Mouse (Mus musculus): ENCODE results near the gene Lysmd3.
"Not testable (repeated sequence)": the region's sequence is repeated elsewhere in the genome, so short reads cannot be mapped to it uniquely, and the experiment has no call there.

Lysmd3 gene

DNA sequence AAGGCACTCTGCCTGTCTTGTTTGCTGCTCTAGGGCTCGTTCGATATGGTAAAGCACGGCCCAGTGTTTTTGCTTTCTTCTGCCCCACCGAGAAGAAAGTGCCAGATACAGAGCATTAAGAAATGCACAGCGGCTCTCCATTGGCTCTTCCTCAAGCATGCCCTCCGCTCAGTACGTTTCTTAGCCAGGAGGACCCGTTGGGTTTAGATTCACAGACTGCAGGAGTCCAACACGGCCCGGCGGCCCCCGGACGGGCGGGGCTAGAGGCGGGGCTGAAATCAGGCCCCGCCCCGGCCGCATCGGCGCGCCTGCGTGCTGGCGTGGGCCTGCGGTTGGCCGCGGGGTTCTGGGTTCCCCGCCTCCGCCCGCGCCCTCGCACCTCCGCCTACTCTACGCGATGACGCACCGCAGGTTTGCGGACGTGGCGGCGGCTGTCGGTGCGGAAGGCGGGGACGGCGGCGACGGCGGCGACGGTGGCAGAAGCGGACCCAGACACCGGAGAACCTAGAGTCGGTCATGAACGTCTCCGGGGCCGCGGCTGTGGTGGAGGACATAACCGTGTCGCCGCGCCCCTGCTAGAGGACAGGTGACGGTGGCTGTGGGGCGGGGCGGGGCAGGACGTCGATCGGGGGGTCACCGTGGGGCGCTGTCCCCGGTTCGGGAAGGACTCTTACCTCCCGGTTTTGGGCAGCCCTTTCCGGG, at the start of gene Lysmd3:
Gene Lysmd3 (plus strand): TSS at position 313 of the 702 bp plus-strand sequence.
- peak; percentile 96 for DNase-seq (ENCODE audit: low read depth, low spot score)

DNA sequence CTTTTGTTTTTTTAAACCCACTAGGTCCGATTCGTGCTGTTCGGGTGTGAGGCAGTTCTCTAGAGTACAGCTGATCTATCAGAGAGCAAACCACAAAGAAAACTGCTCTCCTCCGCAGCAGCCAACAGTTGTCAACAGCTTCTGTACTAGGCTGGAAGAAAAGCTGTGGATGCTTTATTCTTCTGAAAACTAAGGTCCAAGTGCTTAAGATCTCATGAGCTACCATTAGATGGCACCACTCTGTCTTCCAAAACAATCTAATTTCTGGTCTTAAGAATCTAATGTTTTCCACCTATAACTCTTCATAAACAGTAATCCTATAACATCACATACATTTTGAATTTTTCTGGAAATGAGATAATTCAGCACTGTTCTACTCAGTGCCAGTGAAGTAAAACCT, 47.1 kb upstream of the Lysmd3 start:
- DNase-seq (ENCODE audit: low read depth, low spot score) = no peak

DNA sequence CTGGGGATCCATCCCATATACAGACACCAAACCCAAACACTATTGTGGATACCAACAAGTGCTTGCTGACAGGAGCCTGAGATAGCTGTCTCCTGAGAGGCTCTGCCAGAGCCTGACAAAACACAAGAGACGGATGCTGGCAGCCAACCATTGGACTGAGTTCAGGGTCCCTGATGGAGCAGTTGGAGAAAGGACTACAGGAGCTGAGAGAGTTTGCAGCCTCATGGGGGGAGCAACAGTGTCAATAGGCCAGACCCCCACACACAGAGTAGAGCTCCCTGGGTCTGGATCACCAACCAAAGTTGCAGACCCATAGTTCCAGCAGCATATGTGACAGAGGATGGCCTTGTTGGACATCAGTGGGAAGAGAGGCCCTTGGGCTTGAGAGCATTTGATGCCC, 29.6 kb upstream of the Lysmd3 start:
- DNase-seq (ENCODE audit: low read depth, low spot score) = not testable (repeated sequence)

DNA sequence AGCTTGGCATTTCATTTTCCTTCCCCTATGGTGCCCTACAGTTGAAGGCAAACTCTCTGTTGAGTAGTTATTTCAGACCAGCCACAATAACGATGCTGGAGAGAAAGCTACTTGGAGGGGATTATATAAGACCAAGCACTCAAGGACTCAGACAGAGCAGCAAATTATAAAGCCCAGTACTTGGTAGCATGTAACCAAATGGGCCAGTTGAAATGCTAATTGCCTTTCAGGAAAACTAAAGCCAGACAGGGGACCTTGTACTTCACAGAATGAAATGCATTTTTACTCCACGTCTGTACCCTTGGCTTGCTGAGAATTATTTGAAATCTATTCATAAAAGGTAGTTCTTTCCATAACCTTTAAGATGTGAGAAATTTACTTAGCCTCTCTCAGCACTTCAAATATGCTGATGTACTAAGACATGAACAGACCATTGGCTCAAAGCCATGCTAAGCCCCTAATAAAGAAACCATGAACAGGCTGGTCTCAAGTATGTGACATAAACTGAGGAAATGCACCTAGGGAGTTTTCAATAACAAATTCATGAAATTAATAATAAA, 28.8 kb upstream of the Lysmd3 start:
- no peak for DNase-seq (ENCODE audit: low read depth, low spot score)

DNA sequence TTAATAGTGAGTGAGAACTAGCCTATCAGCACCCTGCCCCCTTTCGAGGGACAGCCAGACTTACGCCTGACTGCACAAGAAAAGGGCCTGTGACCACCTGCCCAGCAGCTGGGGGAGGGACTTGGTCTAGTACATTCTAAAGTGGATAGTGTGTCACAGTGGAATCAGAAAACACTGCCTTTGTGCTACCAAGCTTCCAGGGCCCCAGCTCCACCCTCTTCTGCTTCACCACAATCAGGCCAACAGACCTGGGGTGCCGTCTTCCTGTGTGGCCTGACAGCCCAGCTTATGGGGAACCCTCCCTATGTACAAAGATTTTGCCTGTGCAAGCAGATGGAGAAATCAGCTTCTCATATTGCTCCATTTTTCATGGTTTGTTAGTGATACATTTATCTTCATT, 28.1 kb upstream of the Lysmd3 start:
- no peak for DNase-seq (ENCODE audit: low read depth, low spot score)

DNA sequence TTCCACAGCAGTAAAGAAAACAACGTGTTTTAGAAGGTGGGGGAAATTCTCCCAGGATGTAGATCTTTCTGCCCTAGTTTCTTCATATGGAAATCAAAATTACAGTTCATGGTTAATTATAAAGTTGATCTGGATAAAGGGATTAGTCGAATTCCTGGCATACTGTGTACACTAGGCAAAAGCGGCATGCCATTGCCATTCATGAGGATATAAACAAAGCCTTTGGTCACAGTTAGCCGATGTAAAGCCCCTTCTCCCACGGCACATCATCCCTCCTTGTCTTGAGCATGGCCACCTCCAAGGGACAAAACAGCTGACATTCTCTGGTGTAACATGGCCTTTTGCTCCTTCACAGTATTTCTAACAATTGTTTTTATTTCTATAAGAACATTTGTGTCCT, 26.9 kb upstream of the Lysmd3 start:
- DNase-seq (ENCODE audit: low read depth, low spot score) = no peak

DNA sequence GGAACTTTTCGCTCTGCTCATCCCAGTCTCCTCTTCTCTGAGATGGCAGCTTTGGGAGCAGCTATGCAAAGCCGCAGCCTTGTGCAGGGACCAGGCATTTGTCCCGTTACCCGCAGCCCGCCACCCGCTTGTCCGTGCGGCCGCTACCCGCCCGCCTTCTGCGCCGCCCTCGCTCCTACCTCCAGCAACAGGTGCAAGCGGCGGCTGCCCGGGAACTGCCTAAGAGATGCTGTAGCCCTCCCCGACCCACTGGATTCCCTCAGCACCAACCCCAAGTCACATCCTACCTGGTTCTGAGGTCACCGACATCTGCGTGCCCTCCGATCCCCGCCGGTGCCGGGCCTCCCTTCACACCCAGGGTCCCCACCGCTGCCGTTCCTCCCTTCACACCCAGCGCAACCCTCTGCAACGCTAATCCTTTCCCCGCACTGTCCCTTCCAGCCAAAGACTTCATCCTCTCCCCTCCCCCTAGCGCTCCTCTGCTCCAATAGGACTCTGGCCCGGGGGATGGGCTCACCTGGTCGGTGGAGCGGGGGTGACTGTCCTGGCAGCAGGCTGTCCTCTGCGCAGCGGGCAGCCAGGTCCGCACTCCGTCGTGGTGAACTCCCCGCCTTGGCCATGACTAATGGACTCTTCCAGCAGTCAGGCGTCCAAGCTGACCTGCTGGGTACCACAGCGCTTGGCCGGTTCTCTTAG, 24.6 kb upstream of the Lysmd3 start, which contains the start of gene Adgrv1:
Gene Adgrv1 (minus strand): TSS at position 435 of the 696 bp plus-strand sequence.
- DNase-seq (ENCODE audit: low read depth, low spot score) = no peak

DNA sequence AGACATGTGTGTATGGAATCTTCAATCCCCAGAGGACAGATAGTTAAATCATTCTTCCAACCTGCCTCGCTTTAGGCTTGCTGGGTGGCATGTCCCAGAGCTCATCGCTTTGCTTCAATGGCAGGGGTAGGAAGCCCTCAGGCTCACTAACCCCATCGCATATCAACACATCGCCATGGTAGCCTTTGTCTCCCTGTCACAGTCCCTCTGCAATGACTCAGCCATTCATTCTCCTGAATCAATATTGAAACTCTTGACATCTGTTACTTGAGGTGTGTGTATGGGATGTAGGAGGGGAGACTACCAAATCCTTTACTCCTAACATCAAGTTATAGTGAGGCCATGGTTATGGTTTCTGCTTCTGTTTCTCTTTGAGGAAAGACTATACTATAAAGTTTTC, 17.8 kb upstream of the Lysmd3 start:
- no peak for DNase-seq (ENCODE audit: low read depth, low spot score)

DNA sequence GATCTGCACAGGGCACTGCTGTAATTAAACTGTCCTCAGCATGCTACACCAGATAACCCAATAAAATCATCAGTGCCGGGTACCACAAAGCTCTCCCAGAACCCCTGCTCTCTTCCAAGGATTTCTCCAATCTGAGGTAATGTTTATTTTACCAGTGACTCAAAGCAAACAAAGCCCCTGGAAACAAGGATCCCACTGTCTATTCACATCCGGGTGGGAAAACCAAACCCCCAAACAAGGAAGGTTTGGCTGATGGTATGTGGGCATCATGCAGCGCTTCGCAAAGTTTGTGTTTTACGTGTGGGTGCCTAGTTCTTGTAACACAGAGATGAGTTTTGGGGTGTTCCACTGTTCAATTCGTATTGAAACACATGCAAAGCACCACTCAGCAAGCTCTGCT, 16.6 kb upstream of the Lysmd3 start:
- DNase-seq (ENCODE audit: low read depth, low spot score) = no peak

DNA sequence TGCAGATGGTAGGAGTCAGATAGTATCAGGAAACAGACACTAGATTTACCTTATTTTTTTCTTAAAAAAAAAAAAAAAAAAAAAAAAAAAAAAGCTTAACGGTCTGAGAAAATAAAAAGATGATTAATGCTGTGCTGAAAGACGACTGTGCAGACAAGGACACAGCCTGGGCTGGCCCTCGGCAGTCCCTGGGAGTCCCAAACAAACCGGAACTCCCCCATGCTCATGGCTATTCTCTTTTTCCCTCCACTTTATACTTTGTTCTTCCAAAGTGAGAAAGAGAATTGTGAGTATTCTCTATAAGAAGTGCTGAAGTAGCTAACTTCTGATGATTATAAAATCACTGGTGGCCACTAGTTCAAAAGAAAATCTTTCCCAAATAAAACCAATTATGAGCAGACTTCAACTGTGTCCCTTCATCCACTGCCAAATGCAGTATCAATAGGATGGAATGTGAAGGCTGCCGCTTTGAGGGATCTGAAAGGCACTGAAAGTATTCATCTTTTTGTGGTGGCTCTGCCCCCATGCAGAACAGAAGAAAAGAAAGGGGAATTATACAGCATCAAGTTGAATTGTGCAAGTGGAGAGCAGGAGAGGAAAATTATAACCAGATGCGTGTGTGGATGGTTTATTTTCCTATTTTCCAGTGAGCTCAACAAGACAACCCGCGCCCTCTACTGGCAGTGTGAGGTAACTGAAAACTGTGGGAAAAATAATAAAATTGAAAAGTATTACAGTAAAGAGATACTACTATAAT, 16.0 kb upstream of the Lysmd3 start:
- DNase-seq (ENCODE audit: low read depth, low spot score) = peak; percentile 71

DNA sequence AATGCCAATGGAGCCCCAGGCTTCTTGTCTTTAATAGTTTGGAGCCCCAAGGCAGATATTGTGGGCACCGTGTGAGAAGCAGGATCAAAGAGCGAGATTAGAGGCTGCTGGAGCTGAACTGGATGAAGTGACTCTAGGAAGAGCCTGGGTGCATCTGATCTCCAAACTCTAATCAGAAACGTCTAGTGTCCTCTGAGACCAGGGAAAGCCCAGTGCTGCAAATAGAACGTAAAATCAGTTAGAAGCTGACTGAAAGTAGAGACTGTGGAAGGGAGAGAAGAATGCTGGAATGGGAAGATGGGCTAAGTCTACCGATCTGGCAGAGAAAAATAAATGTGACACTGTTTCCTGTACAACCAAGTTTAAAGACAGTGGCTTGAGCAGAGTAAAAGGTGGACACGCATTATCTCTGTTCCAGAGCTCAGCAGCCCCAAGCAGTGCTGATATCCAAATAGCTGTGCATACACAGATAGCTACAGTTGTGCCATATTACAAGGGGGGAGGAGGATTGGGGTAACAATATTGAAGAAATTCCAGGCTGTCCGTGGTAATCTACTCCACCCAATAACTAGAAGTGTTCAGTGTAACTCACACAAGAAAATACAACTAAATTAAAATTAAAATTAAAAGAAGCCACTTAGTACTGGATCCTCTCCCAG, 14.8 kb upstream of the Lysmd3 start:
- DNase-seq (ENCODE audit: low read depth, low spot score) = no peak

DNA sequence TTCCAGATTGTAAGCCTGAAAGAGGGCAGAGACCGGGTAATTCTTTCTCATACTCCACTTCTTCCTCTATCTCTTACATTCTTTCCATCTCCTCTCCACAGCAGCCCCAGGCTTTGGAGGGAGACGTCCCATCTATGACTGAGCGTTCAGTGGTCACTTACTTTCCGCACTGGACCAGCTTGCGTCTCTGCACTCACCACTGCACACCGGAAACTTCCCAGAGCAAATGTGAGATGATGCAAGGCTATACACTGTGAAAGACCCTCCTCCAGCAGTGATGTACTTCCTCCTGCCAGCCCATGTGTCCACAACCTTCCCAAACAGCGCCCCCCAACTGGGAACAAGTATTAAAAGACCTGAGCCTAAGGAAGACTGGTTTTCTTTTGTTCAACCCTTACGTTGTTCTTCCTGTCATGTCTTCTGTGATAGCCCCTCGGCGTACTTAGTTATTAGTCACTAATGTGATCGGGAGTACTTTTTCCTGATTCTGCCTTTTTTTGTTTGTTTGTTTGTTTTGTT, 13.4 kb upstream of the Lysmd3 start:
- DNase-seq (ENCODE audit: low read depth, low spot score) = no peak

DNA sequence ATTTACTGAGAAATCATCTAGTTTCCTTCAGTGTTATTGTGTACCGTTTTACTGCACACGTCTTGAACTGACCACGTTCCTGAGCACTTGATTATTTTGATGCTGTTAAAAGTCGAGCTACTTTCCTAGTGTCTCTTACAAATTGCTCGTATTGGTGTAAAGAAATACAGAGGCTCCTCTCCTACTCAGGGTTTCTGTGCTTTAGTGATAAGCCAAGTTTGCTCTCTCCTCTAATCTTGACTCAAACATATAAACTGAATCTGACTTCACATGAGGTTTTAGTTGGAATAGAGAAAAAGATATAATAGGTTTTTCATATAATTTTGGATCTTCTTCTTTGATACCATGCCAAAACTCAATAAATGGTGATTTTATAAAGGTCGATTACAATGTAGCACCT, 11.1 kb upstream of the Lysmd3 start:
- no peak for DNase-seq (ENCODE audit: low read depth, low spot score)

DNA sequence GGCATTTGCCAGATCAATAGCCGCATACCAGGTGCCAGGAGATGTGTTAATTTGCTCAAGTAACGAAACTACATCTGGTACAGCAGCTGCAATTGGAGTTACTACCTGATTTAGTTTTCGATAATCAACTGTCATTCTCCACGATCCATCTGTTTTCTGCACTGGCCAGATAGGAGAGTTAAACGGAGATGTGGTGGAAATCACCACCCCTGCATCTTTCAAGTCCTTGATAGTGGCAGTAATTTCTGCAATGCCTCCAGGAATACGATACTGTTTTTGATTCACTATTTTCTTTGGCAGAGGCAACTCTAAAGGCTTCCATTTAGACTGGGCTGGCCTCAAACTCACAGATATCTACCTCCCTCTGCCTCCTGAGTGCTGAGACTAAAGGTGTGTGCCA, 7.1 kb upstream of the Lysmd3 start:
- DNase-seq (ENCODE audit: low read depth, low spot score) = not testable (repeated sequence)

DNA sequence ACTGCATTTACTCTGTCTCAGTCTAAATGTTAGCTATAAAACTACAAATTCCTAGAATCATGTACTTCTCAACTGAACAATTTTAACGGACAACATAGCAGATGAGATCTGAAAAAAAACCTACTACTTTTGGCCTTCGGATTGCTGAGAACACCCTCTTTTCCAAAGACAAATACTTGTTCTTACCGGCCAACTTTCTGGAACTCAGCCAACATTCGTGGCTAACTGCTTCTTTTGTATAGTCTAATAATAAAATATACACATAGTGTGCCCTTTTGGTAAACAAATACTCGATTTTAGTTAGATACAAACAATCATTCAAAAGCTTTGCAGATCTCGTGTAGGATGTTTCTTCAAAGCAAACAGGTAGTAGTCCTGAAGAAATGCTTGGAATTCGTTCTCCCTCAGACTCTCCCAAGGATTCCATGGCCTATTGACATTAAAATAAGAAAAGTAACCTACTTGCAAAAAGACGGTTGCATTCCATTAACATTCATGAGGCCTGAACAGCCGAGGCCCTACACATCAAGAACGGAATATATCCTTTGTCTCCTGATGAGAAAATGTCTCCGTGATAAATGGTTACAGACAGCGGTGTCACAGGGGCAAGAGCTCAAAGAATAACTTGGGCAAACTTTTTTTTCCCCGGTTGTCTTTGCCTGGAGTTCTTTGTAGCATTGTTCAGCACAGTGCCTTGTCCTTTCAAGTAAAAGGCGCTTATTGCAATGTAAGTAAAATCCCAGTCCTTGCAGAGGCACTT, 1.2 kb upstream of the Lysmd3 start:
- DNase-seq (ENCODE audit: low read depth, low spot score) = no peak

DNA sequence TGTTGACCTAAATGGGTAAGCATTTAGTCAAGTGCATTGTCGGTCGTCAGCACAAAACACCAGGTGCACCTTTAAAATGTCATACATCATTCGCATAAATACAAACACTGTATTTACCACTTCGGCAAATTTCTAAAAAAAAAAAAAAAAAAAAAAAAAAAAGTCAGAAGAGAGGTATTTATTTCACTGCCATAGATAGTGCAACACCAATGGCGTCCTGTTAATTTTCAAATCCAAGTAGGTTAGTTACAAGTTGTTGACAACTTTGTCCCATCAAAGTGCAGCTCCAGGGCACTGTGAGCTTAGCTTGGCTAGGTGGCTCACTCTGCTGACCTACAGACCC, 484 bp upstream of the Lysmd3 start:
- DNase-seq (ENCODE audit: low read depth, low spot score) = no peak

DNA sequence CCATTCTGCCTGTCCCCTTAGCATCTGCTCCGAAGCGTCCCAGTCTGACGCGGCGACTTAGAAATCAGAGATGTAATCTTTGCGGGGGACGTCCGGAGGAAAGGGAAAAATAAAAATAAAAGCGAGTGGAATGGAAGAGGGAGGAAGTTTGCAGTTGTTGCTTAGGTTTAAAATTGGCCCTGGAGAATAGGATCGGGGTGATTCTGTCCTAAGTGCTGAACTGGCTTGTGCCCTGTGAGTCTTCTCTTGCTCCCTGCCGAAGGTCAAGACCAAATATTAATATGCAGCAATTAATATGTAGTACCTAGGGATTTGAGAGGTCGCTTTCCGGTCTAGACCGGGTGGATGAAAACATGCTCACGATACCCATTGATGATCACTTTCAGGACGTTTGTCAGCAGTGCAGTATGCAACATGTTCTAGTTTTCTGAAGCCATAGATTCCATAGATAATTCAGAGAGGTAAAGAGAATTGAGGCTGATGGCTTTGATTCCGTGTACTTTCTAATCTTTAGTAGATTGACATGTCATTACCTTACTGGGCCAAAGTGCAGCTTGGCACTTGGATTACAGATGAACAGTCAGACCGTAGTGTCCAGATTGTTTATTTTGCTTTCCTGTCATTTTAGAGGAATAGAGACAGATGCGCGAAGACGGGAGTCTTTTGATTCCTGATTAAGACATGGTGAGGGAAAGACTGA, 740 bp downstream of the Lysmd3 start:
- peak; percentile 43 for DNase-seq (ENCODE audit: low read depth, low spot score)

DNA sequence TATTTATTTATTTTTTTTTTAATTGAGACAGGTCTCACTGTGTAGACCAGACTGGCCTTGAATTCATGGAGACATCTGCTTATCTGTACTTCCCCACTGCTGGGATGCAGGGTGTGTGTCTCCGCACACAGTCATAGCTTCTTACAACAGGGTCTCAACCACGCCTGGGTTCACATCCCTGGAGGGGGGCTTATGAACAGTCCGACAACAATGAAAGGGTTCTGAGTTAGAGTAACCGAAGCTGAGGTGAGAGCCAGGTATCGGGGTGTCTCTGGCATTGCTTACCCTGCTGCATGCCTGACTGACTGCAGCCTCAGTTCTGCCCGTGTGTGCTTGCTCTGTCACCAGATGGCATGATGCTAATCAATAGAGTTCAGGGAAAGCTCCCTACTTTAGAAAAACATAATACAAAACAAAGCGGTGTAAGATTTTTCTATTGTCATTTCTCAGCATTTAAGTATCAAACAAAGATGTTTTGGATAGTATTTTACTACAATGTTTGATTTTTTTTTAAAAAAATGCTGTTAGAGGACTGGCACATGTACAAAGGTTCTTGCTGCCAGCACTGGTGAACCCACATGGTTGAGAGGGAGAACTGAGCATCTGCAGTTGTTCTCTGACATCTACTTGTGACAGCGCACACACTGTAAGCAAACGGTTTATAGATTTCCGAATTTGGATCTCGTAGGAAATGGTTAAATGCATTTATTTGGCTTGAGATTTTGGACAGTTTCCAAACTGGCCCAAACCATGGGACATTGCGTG, 6.3 kb downstream of the Lysmd3 start:
- no peak for DNase-seq (ENCODE audit: low read depth, low spot score)

DNA sequence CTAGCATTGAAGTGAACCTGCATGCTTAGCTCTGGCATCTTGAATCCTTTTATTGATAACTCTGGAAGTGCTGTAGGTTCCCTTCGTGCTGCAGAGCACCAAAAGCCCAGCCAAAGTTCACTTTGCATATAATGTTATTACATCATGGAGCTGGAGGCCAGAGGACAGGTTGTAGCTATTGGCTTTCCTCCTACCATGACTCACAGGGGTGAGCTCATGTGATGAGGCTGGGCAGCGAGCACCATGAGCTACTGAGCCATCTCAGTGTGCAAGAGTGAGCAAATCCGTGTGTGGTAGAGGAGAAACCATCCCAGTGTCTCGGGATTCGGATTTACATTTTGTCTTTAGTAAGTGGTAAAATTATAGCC, 6.9 kb downstream of the Lysmd3 start:
- no peak for DNase-seq (ENCODE audit: low read depth, low spot score)

DNA sequence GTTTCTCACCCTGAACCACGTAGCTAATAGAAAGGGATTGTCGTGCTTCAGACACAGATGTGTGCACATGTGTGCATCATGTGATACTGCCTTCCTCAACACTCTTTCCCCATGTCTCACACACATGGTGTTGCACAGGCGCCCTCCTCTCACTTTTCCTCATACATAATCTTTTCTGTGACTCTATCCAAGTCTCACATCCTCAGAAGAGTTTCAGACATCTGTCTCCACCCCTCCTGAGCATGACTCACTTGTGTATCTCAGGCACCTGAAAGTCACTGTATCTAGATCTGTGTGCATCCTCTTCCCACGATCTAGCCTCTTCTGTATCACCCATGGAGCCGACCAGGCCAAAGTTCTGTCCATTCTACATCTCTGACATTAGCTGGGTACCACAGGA, 10.2 kb downstream of the Lysmd3 start:
- DNase-seq (ENCODE audit: low read depth, low spot score) = no peak
